Mouse (Mus musculus) layer of hippocampus, adult 9-10 months (tissue): ENCODE measurements around the gene Mcu.

Experiments used
- DNase-seq: peaks from one replicate; pipeline ENCODE4 v3.0.0; 2022; ENCODE audit warnings: low spot score

The Mcu gene

DNA sequence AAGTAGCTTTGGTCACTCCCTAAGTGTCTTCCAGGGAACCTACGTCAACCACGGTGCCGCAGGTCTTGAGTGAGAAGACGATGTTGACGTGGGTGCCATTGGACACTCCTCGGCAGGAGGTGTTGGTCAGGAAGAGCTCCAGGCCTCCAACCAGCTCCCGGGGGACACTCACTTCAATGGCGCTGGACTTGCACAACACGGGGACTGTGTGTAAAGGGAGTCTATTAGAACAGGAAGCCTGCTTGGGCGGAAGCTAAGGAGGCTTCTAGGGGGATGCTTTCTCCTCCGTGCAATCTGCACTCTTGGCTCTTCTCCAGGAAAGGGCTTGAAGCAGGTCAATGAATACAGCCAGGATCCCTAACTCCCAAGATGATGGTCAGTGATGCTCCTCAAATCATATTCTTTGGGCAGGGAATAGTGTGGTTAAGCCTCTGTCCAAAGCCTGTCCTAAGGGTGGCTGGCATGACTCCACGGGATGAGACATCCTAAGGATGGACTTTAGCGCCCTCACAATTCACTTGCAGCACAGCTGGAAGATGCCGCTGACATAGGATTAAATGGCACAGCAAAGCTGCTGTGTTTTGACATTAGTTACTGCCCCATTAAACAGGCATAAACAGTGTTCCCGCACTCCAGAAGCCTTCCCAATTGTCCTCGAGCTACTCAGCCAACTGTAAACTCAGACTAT is 186.9 kb downstream of the Mcu start:
- DNase-seq, result no peak

DNA sequence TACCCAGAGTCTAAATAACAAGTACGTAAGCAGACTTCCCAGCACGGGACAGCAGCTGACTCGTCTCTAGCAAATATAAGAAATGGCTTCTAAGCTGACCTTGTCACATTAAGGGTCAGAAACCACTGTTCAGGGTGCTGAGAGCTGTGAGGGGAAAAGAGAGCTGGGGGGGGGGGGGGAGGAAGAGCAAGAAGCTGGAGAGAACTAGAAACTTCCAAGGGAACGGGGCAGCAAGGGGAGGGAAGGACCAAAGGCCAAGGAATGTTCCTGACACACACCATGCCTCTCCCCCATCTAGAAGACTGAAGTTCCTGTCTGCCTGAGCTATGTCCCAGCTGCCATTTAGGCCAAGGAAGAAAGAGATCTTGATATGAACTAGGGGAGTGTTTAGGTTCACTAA is 190.1 kb downstream of the Mcu start:
- no peak for DNase-seq

DNA sequence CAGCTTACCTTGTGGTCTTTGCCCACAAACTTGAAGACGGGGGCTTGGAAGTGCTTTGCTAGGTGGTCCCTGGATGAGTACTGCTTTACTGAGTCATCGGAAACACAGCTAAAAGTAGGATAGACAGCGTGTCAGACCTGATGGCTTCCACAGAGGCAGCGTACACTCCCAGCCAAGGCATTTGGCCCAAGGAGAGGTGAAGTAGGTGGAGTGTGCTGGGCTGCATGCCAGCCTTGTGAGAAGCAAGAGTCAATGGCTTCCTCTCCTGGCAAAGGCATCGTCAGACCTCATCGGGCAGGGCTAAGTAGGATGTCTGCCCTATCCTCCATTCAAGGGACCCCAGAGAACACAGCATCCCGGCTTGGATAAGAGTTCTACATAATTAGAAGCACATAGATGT is 191.1 kb downstream of the Mcu start:
- no peak for DNase-seq

DNA sequence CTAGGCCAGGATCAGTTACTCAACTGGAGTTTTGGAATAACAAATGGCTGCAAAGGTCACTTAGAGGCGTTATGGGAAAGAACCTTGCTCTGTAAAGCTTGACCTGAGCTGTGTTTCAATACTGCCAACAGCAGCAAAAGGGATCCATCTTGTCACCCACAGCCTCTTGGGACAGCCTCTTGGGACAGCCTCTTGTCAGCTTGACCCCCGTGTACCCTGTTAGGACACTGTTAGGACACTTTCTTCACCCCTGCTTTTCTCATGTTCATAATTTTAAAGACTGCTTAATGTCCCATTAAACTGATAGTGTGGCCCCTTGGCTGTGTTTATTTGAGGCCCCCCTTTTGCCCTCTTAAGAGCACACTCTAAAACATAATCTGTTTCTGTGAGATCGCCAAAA is 192.0 kb downstream of the Mcu start:
- no peak for DNase-seq

DNA sequence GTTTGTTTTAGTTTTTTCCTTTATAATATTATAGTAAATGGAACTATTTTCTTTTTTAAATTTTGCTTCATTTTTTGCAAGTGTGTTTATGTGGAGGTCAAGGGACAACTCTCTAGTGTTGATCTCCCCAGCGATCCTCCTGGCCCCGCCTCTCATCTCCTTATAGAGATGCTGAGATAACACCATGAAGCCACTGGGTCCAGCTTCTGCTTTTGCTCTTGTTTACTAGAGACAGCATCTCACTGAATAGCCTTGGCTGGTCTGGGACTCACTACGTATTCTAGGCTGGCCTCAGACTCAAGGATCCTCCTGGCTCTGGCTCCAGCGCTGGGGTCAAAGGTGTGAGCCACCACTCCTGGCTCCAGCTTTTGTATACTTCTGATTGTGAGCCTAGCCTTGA is 197.0 kb downstream of the Mcu start:
- no peak for DNase-seq

DNA sequence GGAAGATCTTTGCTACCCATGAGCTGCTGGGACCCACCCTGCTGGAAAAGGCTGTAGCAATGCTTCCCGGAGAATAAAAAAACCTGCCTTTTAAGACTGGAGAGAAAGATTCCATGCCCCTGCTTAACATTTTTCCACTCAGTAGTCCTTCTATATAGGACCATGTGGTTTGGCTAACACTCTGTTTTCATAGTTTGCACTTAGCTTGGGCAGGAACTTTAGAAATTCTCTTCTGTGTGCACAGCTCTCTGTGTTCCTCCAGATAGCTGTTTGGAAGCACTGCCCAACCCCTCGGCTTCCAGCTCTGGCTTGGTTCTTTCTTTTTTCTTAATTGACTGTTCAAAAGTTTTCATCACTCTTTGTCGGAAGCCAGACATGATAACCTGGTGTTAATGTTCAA is 199.9 kb downstream of the Mcu start:
- DNase-seq, result no peak

DNA sequence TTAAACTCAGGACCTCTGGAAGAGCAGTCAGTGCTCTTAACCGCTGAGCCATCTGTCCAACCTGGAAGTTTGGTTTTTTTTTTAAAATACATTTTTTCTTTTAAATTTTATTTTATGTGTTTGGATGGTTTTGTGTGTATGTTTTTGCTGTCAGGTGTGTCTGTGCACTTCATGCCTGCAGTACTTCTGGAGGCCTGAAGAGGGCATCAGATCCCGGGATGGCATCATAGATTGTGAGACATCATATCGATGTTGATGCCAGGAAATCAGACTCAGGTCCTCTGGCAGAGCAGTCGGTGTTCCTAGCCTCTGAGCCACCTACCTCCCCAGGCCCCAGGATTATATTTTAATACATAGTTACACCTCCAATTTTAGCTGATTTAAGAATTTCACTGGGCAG is 202.8 kb downstream of the Mcu start:
- no peak for DNase-seq

DNA sequence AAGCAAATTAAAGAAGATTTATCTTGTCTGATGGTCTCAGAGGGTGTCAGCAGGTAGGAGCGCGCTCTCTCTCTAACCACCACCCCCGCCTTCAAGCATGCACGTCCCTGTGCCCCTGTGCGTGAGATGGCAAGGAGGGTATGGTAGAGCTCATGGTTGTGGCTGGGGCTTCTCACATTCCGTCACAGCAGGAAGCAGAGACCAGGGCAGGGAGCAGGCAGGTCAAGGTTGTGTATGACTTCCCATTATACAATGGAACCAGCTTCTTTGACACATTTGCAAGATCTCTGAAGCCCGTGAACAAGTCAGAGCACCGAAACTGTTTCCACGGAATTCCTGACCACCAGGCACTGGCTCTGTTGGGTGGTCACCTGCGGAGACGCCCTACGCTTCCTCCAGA is 206.2 kb downstream of the Mcu start:
- no peak for DNase-seq

DNA sequence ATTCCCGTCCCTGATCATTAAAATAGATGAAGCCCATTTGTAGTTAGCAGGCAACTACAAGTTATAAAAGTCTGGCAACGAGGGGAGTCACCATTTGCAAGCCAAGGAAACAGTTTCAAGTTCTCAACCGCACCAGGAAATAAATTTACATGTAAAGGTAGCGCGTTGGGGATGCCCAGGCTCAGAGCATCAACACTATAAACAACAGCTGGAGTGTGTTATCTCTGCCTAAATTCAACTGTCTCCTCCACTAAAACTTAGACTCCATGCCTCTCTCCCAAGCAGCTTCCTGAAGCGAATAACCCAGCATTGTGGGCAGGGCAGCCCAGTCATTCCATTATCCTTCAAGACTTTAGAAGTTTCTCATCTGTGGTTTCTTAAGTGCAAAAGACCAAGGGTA is 208.0 kb downstream of the Mcu start:
- DNase-seq, result no peak

DNA sequence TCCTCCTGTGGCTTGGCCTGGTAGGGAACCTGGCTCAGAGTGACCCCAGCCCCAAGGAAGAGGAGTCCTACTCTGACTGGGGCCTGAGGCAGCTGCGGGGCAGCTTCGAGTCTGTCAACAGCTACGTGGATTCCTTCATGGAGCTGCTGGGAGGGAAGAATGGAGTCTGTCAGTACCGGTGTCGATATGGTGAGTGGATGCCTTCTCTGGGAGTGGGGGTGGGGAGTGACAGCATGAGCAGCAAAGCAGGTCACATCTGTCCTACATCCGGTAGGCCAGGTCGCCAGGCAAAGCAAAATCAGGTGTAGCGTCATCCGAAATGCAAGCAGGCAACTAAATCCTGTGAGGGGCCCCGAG is 212.7 kb downstream of the Mcu start:
- no peak for DNase-seq

DNA sequence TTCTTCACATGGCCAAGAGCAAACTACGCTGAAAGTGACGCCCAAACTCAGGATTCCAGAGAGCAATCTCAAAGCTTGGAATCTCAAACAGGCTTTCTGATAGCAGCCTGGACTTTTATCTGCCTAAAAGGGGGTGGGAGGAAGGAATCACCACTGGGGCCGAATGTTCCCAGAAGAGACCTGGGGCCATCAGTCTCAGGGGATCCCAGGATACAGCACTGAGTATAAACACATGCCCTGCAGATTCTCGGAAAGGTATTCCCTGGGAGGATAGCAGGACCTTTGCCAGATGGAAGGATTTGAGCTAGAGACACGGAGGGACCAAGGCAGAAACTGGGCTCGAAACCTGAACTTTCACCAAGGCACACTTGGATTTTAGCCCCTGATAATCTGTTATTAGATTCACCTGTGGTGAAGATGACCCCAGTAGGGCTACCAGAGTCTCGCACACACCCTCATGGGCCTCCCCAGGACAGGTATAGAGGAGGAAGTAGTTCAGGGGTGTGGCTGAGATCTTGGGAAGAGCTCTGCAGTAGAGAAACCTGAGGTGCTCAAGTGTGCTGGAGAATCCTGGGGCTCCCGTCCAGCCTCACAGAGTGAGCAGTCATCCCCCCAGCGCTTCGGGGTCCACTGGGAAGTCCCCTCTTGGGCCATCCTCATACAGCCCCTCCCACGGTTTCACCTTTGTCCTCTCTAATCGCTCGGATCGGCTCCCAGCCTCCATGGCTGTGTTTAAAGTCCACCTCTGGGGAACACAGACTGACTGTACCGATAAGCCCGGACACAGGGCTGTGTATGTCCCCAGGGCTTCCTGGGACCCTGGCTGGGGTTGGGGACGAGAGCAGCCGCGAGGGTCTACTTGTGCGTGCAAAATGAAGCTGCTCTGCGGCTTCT is 213.3 kb downstream of the Mcu start, which contains the start of gene Pla2g12b:
Pla2g12b (plus strand) TSS at position 762 of the 894 bp plus-strand sequence.
- no peak for DNase-seq
